Mouse (Mus musculus) small intestine, adult 2 months (tissue): ENCODE data around the gene Cog7.

Experiments
- CTCF ChIP-seq: fragments of 200-500 bp; IDR thresholded peaks from 2 replicates; pipeline ENCODE4 v1.5.1; 2012; ENCODE audit warnings: low read depth, mild to moderate bottlenecking, control low read depth, inconsistent platforms, low read length, moderate library complexity, mixed read lengths; ENCODE audit not compliant: insufficient replicate concordance, insufficient read length; ENCODE audit errors: extremely low read depth
- POLR2A ChIP-seq: fragments of 200-500 bp; IDR thresholded peaks from 2 replicates; pipeline ENCODE4 v1.6.1; 2012; ENCODE audit warnings: low read depth, mild to moderate bottlenecking, control low read depth, inconsistent platforms, low read length, moderate library complexity

DNA sequence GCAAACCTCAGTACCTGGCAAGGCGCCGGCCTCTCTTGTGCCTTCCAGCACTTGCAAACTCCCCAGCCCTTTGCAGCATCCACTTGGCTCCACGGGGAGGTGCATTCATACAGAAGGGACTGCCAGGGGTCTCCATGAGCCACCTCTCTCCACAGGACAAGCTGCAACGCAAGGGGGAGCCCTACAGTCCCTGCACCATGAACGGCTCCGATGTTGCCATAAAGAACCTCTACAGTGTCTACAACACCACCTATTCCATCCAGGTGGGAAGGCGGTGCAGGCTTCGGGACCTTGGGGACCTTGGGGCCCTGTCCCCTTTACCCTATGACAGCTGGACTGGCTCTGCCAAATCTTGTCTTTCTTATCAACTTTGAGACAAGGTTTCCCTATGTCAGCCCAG, 69.3 kb downstream of the Cog7 start:
- TF ChIP-seq CTCF (no peak), POLR2A (no peak)
